Mouse (Mus musculus) liver, postnatal 0 days (tissue): ENCODE results near the gene Ebp.

Source experiments
- CTCF ChIP-seq: sonication (generic); IDR thresholded peaks from 2 replicates; pipeline ENCODE4 v1.5.1; 2016; ENCODE audit warnings: antibody characterized with exemption, low read depth
- EP300 ChIP-seq: IDR thresholded peaks from 2 replicates; pipeline ENCODE4 v1.6.1; 2016; ENCODE audit warnings: antibody characterized with exemption, low read depth, mild to moderate bottlenecking

GRCm38 (mm10) chrX:8222678-8223421 lies 29.5 kb upstream of the Ebp start:
- TF ChIP-seq CTCF (no peak), EP300 (no peak)
